ENCODE assay signal across 28 mouse cellular contexts in the genomic region with DNA sequence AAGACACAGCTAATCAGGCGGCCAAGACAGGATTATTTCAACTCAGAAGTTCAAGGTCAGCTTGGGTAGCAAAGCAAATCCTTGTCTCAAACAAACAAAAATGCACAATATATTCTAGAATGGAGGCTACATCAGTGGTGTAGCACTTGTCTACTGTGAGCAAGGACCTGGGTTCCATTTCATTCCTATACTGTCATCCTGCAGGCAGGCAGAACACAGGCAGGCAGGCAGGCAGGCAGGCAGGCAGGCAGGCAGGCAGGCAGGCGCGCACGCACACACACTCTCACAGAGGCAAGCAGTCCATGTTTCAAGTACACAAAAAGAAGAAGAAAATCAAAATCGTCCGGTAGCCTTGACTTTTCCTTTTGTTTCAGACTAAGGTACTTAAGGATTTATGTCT. TPM values are rescaled to one million over a fixed set of nuclear protein-coding genes. Genes with fewer than 3 reads are reported as not detected.
A peak's percentile ranks its signal among the peaks of the same experiment; 100 is the strongest.
DNase-seq lines count a peak whose midpoint lies in the region; TF ChIP-seq lines count a peak whose summit lies in the region.
"Had no signal": no experiment of that assay in that cellular context is flagged by ENCODE, and none has a peak within 500 bp of the region (broad histone marks: within the 10 kb centered on the region; RNA-seq: fewer than 3 reads in every experiment).

No protein-coding gene starts in this region.

- DNase-seq in adrenal gland, adult 2 months: peak; percentile 56
- DNase-seq in adrenal gland, adult 8-10 months: no peak
- no peak for DNase-seq in gastrocnemius, adult 2 months
- no peak for DNase-seq in gastrocnemius, postnatal 36 days
- no peak for DNase-seq in thymus, adult 2 months
- DNase-seq: B cell, adult 2 months; cerebellum, adult 11 months; cerebellum, adult 2 months; cerebellum, adult 9-11 months; cerebellum, postnatal 36 days; embryo, embryonic 11 days; gastrocnemius, postnatal 10 days; heart, adult 11 months; heart, postnatal 14 days; heart, postnatal 4 days; kidney, adult 18-20 months; kidney, adult 9 months had no signal

- H3K36me3 ChIP-seq in ES-Bruce4 (ENCODE audit: control insufficient read depth, insufficient read depth, low read length, poor library complexity, severe bottlenecking): peaks cover 18% of the 10 kb centered on the region
- peaks cover 12% of the 10 kb centered on the region for H3K36me3 ChIP-seq in thymus, adult 2 months (ENCODE audit: control insufficient read depth, insufficient read depth, low read length)

- H3K4me1 ChIP-seq in ES-Bruce4 (ENCODE audit: control insufficient read depth, insufficient read depth, low read length): peaks cover 1% of the 10 kb centered on the region
- H3K4me1 ChIP-seq in thymus, adult 2 months (replicated peaks; ENCODE audit: control insufficient read depth, insufficient read depth, low read length): peaks cover 3% of the 10 kb centered on the region
- H3K4me1 ChIP-seq: embryonic facial prominence, embryonic 10.5 days; embryonic facial prominence, embryonic 13.5 days; forebrain, embryonic 15.5 days; heart, embryonic 10.5 days had no signal

- TF ChIP-seq EP300 in ES-Bruce4 (IDR thresholded peaks at IDR 0.05; ENCODE audit: insufficient read depth, low read depth, low read length): no peak

- H3K27me3 ChIP-seq in ES-Bruce4 (ENCODE audit: control insufficient read depth, insufficient read depth, low read length, poor library complexity, severe bottlenecking): no peaks in the 10 kb centered on the region
- H3K27me3 ChIP-seq in thymus, adult 2 months (ENCODE audit: control insufficient read depth, insufficient read depth, low read length): no peaks in the 10 kb centered on the region
- H3K27me3 ChIP-seq: CH12.LX; embryonic facial prominence, embryonic 13.5 days; forebrain, embryonic 12.5 days; forebrain, embryonic 15.5 days; heart, embryonic 13.5 days had no signal

- H3K27ac ChIP-seq in gastrocnemius, adult 2 months: 0 out of 2 replicates have a peak overlapping the region, but pooled peaks have one; percentile 16
- peak overlapping the region; percentile 69; the same call in 1 of the 2 replicates for H3K27ac ChIP-seq in ES-Bruce4 (ENCODE audit: insufficient read depth, low read length)
- no peak overlapping the region for H3K27ac ChIP-seq in thymus, adult 2 months (ENCODE audit: control insufficient read depth, insufficient read depth, low read length)
- H3K27ac ChIP-seq: embryonic facial prominence, embryonic 10.5 days; embryonic facial prominence, embryonic 13.5 days; forebrain, embryonic 12.5 days; forebrain, embryonic 15.5 days; heart, embryonic 10.5 days; heart, embryonic 13.5 days; hindbrain, embryonic 14.5 days; hindbrain, postnatal 0 days had no signal

- no peak for TF ChIP-seq POLR2A in ES-Bruce4 (IDR thresholded peaks at IDR 0.05; ENCODE audit: insufficient read depth, low read length)
- TF ChIP-seq POLR2A in thymus, adult 2 months (IDR thresholded peaks at IDR 0.05; ENCODE audit: control insufficient read depth, extremely low read depth, insufficient read depth, low read length, poor library complexity): no peak

- H3K9me3 ChIP-seq in ES-Bruce4 (replicated peaks; ENCODE audit: control insufficient read depth, insufficient read depth, low read length, poor library complexity, severe bottlenecking): no peaks in the 10 kb centered on the region
- H3K9me3 ChIP-seq: embryonic facial prominence, embryonic 10.5 days; embryonic facial prominence, embryonic 13.5 days; forebrain, embryonic 12.5 days; forebrain, embryonic 15.5 days; heart, embryonic 10.5 days; heart, embryonic 13.5 days had no signal

- peak overlapping the region; percentile 75 for H3K9ac ChIP-seq in ES-Bruce4 (ENCODE audit: low read depth, poor library complexity, severe bottlenecking)
- H3K9ac ChIP-seq: embryonic facial prominence, embryonic 13.5 days; forebrain, embryonic 12.5 days; forebrain, embryonic 15.5 days; heart, embryonic 13.5 days; hindbrain, embryonic 14.5 days had no signal

- 93% methylated on average over 6 of the region's 6 CpGs for WGBS in thymus, adult 2 months

- intact Hi-C loops in gastrocnemius, adult 2 months (cut with DNase I): no loop called here
- intact Hi-C loops in gastrocnemius, postnatal 36 days (cut with DNase I): no loop called here

- H3K4me3 ChIP-seq in gastrocnemius, adult 2 months: no peak overlapping the region
- H3K4me3 ChIP-seq in ES-Bruce4 (ENCODE audit: low read depth, low read length): no peak overlapping the region
- H3K4me3 ChIP-seq in thymus, adult 2 months (ENCODE audit: control insufficient read depth, insufficient read depth, low read length): no peak overlapping the region
- H3K4me3 ChIP-seq: embryonic facial prominence, embryonic 10.5 days; embryonic facial prominence, embryonic 13.5 days; erythroblast, embryonic 14.5 days; forebrain, embryonic 12.5 days; forebrain, embryonic 15.5 days; heart, embryonic 10.5 days; heart, embryonic 13.5 days had no signal

- TF ChIP-seq CTCF in gastrocnemius, adult 2 months (IDR thresholded peaks at IDR 0.05): no peak
- no peak for TF ChIP-seq CTCF in ES-Bruce4 (IDR thresholded peaks at IDR 0.05; ENCODE audit: low read depth, low read length)
- TF ChIP-seq CTCF in thymus, adult 2 months (IDR thresholded peaks at IDR 0.05; ENCODE audit: borderline replicate concordance, control insufficient read depth, extremely low read depth, insufficient read depth, low read length, poor library complexity): no peak

RNA-seq across cellular contexts. Expression of a gene that starts 9.3 kb away (rescaled TPM):
- 1 to 10 TPM; 9.5 to 10.0 TPM for total RNA-seq in adrenal gland, adult 2 months (2021)
- 6.0 and 6.8 TPM in 2 replicates for polyA plus RNA-seq in adrenal gland, adult 2 months (2012; rRNA removed)
- total RNA-seq in adrenal gland, adult 8-10 months (2022): 10 to 100 TPM; 10.2 to 10.9 (median 10.7) TPM
- 1 to 10 TPM; 2.2 to 2.6 TPM for total RNA-seq in gastrocnemius, adult 2 months (2021)
- total RNA-seq in gastrocnemius, postnatal 36 days (2021): 1 to 10 TPM; 1.7 to 2.1 TPM
- 12.7 and 14.1 TPM in 2 replicates for polyA plus RNA-seq in ES-Bruce4 (2011; ENCODE audit: insufficient read depth, insufficient read length, low read depth, missing spikeins)
- polyA plus RNA-seq in thymus, adult 2 months (2012; rRNA removed): 8.4 and 10.5 TPM in 2 replicates

RNA-seq across cellular contexts. Expression of a gene that starts 9.4 kb away (rescaled TPM):
- 100 to 1,000 TPM; 167 to 268 TPM for total RNA-seq in adrenal gland, adult 2 months (2021)
- 53.4 and 59.5 TPM in 2 replicates for polyA plus RNA-seq in adrenal gland, adult 2 months (2012; rRNA removed)
- 100 to 1,000 TPM; 177 to 269 (median 227) TPM for total RNA-seq in adrenal gland, adult 8-10 months (2022)
- 100 to 1,000 TPM; 133 to 139 TPM for total RNA-seq in gastrocnemius, adult 2 months (2021)
- 100 to 1,000 TPM; 113 to 119 TPM for total RNA-seq in gastrocnemius, postnatal 36 days (2021)
- polyA plus RNA-seq in ES-Bruce4 (2011; ENCODE audit: insufficient read depth, insufficient read length, low read depth, missing spikeins): 281 and 327 TPM in 2 replicates
- polyA plus RNA-seq in thymus, adult 2 months (2012; rRNA removed): 214 and 251 TPM in 2 replicates
